Mouse (Mus musculus): Measurements from ENCODE around the gene Dlg2. TPM values are rescaled to one million over a fixed set of nuclear protein-coding genes. Genes with fewer than 3 reads are reported as not detected.

Dlg2 gene
- polyA plus RNA-seq, 1 experiment from 2014 or later, result 27.1 TPM

- H3K4me2 ChIP-seq (ENCODE audit: low read length), result no peak overlapping the region
- H3K9ac ChIP-seq (ENCODE audit: low read depth, low read length), result no peak overlapping the region
- H3K9me3 ChIP-seq (replicated peaks; ENCODE audit: control insufficient read depth, low read length, poor library complexity, severe bottlenecking), result no peaks in the 10 kb centered on the region
- no peak overlapping the region for H3K4me3 ChIP-seq (ENCODE audit: low read depth, low read length)
- H3K27ac ChIP-seq (ENCODE audit: low read length), result no peak overlapping the region
- H3K4me1 ChIP-seq (ENCODE audit: control insufficient read depth, insufficient read depth, low read length), result no peaks in the 10 kb centered on the region
- H3K27me3 ChIP-seq (ENCODE audit: control insufficient read depth, insufficient read depth, low read depth, low read length), result no peaks in the 10 kb centered on the region
- 67% methylated on average over 1 of the region's 1 CpGs for WGBS
- no peaks in the 10 kb centered on the region for H3K36me3 ChIP-seq (ENCODE audit: control insufficient read depth, insufficient read depth, low read length)
- ATAC-seq, result no peak
Observed at GRCm38 (mm10) chr7:92319469-92319868, 1843.0 kb downstream of the Dlg2 start.

DNA sequence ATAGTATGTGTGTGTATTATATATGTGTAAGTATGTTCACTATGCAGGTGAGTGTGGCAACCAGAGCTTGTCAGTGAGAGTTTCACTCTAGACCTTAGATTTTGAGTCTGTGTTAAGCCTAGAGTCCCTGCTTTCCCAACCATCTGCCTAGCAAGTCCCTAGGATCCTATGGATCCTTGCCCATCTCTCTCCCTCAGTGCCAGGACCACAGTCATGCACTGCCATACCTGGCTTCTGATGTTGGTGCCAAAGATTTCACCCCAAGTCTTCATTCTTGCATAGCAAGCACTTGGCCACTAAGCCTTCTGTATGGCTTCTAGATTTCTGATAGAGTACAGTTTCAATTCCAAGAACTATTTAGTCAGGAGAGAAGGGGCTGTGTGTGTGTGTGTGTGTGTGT lies 1843.7 kb downstream of the Dlg2 start:
- H3K36me3 ChIP-seq (ENCODE audit: control insufficient read depth, insufficient read depth, low read length), result no peaks in the 10 kb centered on the region
- H3K9ac ChIP-seq (ENCODE audit: low read depth, low read length), result no peak overlapping the region
- H3K4me3 ChIP-seq (ENCODE audit: low read depth, low read length), result no peak overlapping the region
- ATAC-seq, result no peak
- no peak overlapping the region for H3K4me2 ChIP-seq (ENCODE audit: low read length)
- H3K9me3 ChIP-seq (replicated peaks; ENCODE audit: control insufficient read depth, low read length, poor library complexity, severe bottlenecking), result no peaks in the 10 kb centered on the region
- no peaks in the 10 kb centered on the region for H3K4me1 ChIP-seq (ENCODE audit: control insufficient read depth, insufficient read depth, low read length)
- H3K27me3 ChIP-seq (ENCODE audit: control insufficient read depth, insufficient read depth, low read depth, low read length), result no peaks in the 10 kb centered on the region
- no peak overlapping the region for H3K27ac ChIP-seq (ENCODE audit: low read length)

DNA sequence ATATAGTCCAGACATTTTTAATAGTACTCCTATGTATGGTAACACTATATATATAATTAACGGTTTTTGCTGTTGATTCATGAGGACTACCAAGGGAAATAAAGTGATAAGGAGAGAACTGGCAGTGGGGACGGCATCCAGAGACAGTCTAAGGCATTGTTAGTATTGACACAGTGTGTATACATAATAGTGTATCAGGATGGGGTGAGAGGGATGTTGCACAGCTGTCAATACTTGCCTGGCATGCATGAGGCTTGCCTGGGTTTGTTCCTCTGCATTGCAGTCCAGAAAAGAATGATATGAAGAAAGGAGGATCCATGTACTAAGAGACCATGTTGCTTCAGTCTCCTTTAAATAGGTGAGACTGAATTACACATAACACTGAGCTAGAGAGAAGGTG lies 1845.3 kb downstream of the Dlg2 start:
- Histone ChIP-seq H3K27ac (ENCODE audit: low read length) (no peak overlapping the region), H3K9me3 (replicated peaks; ENCODE audit: control insufficient read depth, low read length, poor library complexity, severe bottlenecking) (no peaks in the 10 kb centered on the region), H3K4me3 (ENCODE audit: low read depth, low read length) (no peak overlapping the region), H3K27me3 (ENCODE audit: control insufficient read depth, insufficient read depth, low read depth, low read length) (no peaks in the 10 kb centered on the region), H3K4me1 (ENCODE audit: control insufficient read depth, insufficient read depth, low read length) (no peaks in the 10 kb centered on the region), H3K36me3 (ENCODE audit: control insufficient read depth, insufficient read depth, low read length) (no peaks in the 10 kb centered on the region), H3K4me2 (ENCODE audit: low read length) (no peak overlapping the region), H3K9ac (ENCODE audit: low read depth, low read length) (no peak overlapping the region)
- no peak for ATAC-seq
- WGBS, result 90% methylated on average over 2 of the region's 2 CpGs

DNA sequence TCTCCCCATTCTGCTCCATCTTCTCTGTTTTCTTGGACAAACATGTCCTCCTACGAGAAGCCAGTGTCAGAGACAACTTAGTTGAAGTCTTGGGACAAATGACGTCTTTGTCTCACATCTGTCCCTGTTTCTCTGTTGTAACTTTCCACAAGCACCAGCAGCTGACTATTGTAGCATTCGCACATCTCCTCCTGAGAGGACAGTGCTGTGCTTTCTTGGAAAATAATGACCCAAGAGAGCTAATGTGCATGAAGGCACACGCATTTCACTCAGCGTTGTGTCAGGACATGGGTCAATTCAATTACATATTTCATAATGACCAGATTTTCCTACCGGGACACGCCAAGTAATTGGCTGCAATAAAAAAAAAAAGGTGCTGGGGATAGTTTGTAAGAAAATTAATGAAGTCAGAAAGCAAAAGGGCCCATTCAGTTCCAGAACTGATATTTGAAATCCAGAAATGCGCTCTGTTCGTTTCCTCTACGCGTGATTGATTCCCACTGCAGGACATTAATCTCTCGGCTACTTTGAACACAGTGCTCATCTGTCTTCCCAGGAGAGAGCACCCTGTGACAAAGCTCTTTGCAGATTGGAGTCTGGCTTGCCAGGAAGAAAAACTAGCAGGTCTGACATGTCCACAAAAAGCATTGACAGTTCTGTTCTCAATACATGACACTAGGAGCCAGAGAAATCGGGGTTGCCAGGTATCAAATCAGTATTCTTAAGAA lies 1846.0 kb downstream of the Dlg2 start:
- 42% methylated on average over 13 of the region's 13 CpGs for WGBS
- H3K4me3 ChIP-seq (ENCODE audit: low read depth, low read length), result no peak overlapping the region
- H3K9me3 ChIP-seq (replicated peaks; ENCODE audit: control insufficient read depth, low read length, poor library complexity, severe bottlenecking), result no peaks in the 10 kb centered on the region
- H3K9ac ChIP-seq (ENCODE audit: low read depth, low read length), result no peak overlapping the region
- H3K4me2 ChIP-seq (ENCODE audit: low read length), result no peak overlapping the region
- no peaks in the 10 kb centered on the region for H3K4me1 ChIP-seq (ENCODE audit: control insufficient read depth, insufficient read depth, low read length)
- H3K27ac ChIP-seq (ENCODE audit: low read length), result no peak overlapping the region
- no peaks in the 10 kb centered on the region for H3K27me3 ChIP-seq (ENCODE audit: control insufficient read depth, insufficient read depth, low read depth, low read length)
- ATAC-seq, result no peak
- H3K36me3 ChIP-seq (ENCODE audit: control insufficient read depth, insufficient read depth, low read length), result no peaks in the 10 kb centered on the region

DNA sequence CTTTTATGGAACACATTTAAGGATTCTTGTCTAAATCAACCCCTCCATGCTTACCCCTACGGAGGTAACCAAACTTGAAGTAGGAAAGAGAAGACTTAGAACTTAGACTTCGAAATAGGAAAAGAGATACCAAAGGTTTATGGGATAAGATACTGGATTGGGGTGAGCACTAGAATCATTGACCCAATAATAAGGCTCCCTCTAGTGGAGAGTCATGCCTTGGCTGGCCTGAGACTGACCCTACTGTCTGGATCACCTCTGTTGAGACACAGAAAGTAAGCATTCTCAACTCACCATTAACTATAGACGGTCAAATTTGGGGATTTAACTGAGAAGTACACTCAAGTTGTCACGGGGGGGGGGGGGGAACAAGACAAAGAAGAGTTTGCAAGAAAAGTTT lies 1847.2 kb downstream of the Dlg2 start:
- Histone ChIP-seq H3K4me3 (ENCODE audit: low read depth, low read length) (no peak overlapping the region), H3K4me1 (ENCODE audit: control insufficient read depth, insufficient read depth, low read length) (no peaks in the 10 kb centered on the region), H3K9ac (ENCODE audit: low read depth, low read length) (no peak overlapping the region), H3K4me2 (ENCODE audit: low read length) (no peak overlapping the region), H3K27me3 (ENCODE audit: control insufficient read depth, insufficient read depth, low read depth, low read length) (no peaks in the 10 kb centered on the region), H3K27ac (ENCODE audit: low read length) (no peak overlapping the region), H3K36me3 (ENCODE audit: control insufficient read depth, insufficient read depth, low read length) (no peaks in the 10 kb centered on the region), H3K9me3 (replicated peaks; ENCODE audit: control insufficient read depth, low read length, poor library complexity, severe bottlenecking) (no peaks in the 10 kb centered on the region)
- 0 out of 2 replicates have a peak, but pooled peaks have one; percentile 64 for ATAC-seq
- 46% methylated on average over 4 of the region's 4 CpGs for WGBS

DNA sequence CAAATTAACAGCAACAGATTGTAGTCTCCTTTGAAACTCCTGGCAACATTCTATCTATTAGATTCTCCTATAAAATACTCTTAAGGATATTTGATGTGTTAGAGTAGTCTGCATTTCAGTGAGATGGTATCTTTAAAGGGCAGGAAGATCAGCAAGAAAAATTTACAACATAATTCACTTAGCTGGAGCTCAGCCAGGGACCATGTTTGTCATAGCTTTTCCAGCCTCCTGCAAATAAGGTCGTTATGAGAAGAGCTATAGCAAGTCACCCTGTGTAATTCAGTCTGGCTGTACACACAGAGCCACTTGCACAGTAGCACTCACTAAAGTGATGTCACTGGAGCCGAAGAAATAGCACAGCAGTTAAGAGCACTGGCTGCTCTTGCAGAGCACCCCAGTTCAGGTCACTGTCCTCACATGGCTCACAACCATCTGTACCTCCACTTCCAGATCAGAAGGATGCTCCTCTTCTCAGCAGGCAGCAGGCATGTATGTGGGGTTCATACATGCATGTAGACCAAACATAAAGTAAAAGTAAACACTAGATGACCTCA lies 1850.9 kb downstream of the Dlg2 start:
- no peaks in the 10 kb centered on the region for H3K9me3 ChIP-seq (replicated peaks; ENCODE audit: control insufficient read depth, low read length, poor library complexity, severe bottlenecking)
- H3K9ac ChIP-seq (ENCODE audit: low read depth, low read length), result no peak overlapping the region
- no peaks in the 10 kb centered on the region for H3K27me3 ChIP-seq (ENCODE audit: control insufficient read depth, insufficient read depth, low read depth, low read length)
- no peak overlapping the region for H3K4me2 ChIP-seq (ENCODE audit: low read length)
- H3K27ac ChIP-seq (ENCODE audit: low read length), result no peak overlapping the region
- no peaks in the 10 kb centered on the region for H3K4me1 ChIP-seq (ENCODE audit: control insufficient read depth, insufficient read depth, low read length)
- H3K36me3 ChIP-seq (ENCODE audit: control insufficient read depth, insufficient read depth, low read length), result no peaks in the 10 kb centered on the region
- 63% methylated on average over 2 of the region's 2 CpGs for WGBS
- no peak overlapping the region for H3K4me3 ChIP-seq (ENCODE audit: low read depth, low read length)
- ATAC-seq, result no peak

GRCm38 (mm10) chr7:92333220-92333898 lies 1856.9 kb downstream of the Dlg2 start:
- Histone ChIP-seq H3K4me1 (ENCODE audit: control insufficient read depth, insufficient read depth, low read length) (no peaks in the 10 kb centered on the region), H3K9ac (ENCODE audit: low read depth, low read length) (no peak overlapping the region), H3K27ac (ENCODE audit: low read length) (no peak overlapping the region), H3K27me3 (ENCODE audit: control insufficient read depth, insufficient read depth, low read depth, low read length) (no peaks in the 10 kb centered on the region), H3K36me3 (ENCODE audit: control insufficient read depth, insufficient read depth, low read length) (no peaks in the 10 kb centered on the region), H3K4me2 (ENCODE audit: low read length) (no peak overlapping the region), H3K4me3 (ENCODE audit: low read depth, low read length) (no peak overlapping the region), H3K9me3 (replicated peaks; ENCODE audit: control insufficient read depth, low read length, poor library complexity, severe bottlenecking) (no peaks in the 10 kb centered on the region)
- ATAC-seq, result 0 out of 2 replicates have a peak, but pooled peaks have one; percentile 60
- 71% methylated on average over 5 of the region's 5 CpGs for WGBS

DNA sequence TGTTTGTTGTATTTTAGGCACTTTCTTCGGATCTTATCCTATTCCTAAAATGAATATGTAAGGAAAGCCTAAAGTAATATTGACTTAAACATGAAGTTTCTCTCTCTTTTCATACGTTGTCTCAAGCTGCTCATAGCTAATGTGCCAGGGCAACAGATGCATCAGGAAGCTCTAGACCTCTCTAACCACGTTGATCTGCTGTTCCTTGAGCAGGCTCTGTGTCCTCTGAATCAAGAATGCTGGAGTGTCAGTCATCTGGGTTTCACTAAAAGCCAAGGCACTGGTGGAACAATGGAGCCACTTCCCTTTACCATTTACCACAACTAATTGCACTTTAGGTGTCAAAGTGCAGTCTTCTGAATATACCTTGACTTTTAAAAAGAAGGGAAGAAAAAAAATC lies 1880.1 kb downstream of the Dlg2 start:
- no peaks in the 10 kb centered on the region; the same call in 1 of the 2 replicates for H3K4me1 ChIP-seq (ENCODE audit: control insufficient read depth, insufficient read depth, low read length)
- no peak overlapping the region for H3K9ac ChIP-seq (ENCODE audit: low read depth, low read length)
- WGBS, result 69% methylated on average over 3 of the region's 3 CpGs
- H3K4me3 ChIP-seq (ENCODE audit: low read depth, low read length), result no peak overlapping the region
- H3K4me2 ChIP-seq (ENCODE audit: low read length), result no peak overlapping the region
- no peaks in the 10 kb centered on the region for H3K9me3 ChIP-seq (replicated peaks; ENCODE audit: control insufficient read depth, low read length, poor library complexity, severe bottlenecking)
- H3K27me3 ChIP-seq (ENCODE audit: control insufficient read depth, insufficient read depth, low read depth, low read length), result no peaks in the 10 kb centered on the region
- H3K36me3 ChIP-seq (ENCODE audit: control insufficient read depth, insufficient read depth, low read length), result no peaks in the 10 kb centered on the region
- H3K27ac ChIP-seq (ENCODE audit: low read length), result no peak overlapping the region
- ATAC-seq, result no peak

GRCm38 (mm10) chr7:92363386-92363785 lies 1886.9 kb downstream of the Dlg2 start:
- no peak overlapping the region for H3K4me3 ChIP-seq (ENCODE audit: low read depth, low read length)
- H3K27me3 ChIP-seq (ENCODE audit: control insufficient read depth, insufficient read depth, low read depth, low read length), result no peaks in the 10 kb centered on the region
- no peak overlapping the region for H3K9ac ChIP-seq (ENCODE audit: low read depth, low read length)
- H3K4me2 ChIP-seq (ENCODE audit: low read length), result no peak overlapping the region
- 83% methylated on average over 3 of the region's 3 CpGs for WGBS
- H3K9me3 ChIP-seq (replicated peaks; ENCODE audit: control insufficient read depth, low read length, poor library complexity, severe bottlenecking), result no peaks in the 10 kb centered on the region
- H3K27ac ChIP-seq (ENCODE audit: low read length), result no peak overlapping the region
- ATAC-seq, result no peak
- no peaks in the 10 kb centered on the region for H3K36me3 ChIP-seq (ENCODE audit: control insufficient read depth, insufficient read depth, low read length)
- H3K4me1 ChIP-seq (ENCODE audit: control insufficient read depth, insufficient read depth, low read length), result peaks cover 2% of the 10 kb centered on the region; the same call in 1 of the 2 replicates

Measured in midbrain, embryonic 16.5 days (tissue).